Mouse (Mus musculus) heart, embryonic 15.5 days (tissue): ENCODE measurements around the gene Lamb3. TPM values are rescaled to one million over a fixed set of nuclear protein-coding genes. Genes with fewer than 3 reads are reported as not detected.

Experiments
- ATAC-seq: fragments of 200-750 bp; cut with Nextera tagmentation; replicated peaks from 2 replicates; pipeline ENCODE4 v1.8.0; 2017; ENCODE audit warnings: low read depth, moderate TSS enrichment; ENCODE audit not compliant: insufficient number of reproducible peaks, insufficient read depth, low FRiP score
- H3K27ac ChIP-seq: fragments of 300-500 bp; sonication (generic); 2 replicates; pipeline ENCODE4 v1.5.1; 2015; ENCODE audit warnings: mild to moderate bottlenecking, inconsistent platforms
- H3K27me3 ChIP-seq: fragments of 300-500 bp; sonication (generic); 2 replicates; pipeline ENCODE4 v1.6.1; 2015; ENCODE audit warnings: inconsistent platforms
- H3K36me3 ChIP-seq: fragments of 300-500 bp; sonication (generic); 2 replicates; pipeline ENCODE4 v1.6.1; 2015; ENCODE audit warnings: mild to moderate bottlenecking, inconsistent platforms
- H3K4me1 ChIP-seq: fragments of 300-500 bp; sonication (generic); replicated peaks from 2 replicates; pipeline ENCODE4 v1.6.1; 2015; ENCODE audit warnings: inconsistent platforms
- H3K4me2 ChIP-seq: fragments of 300-500 bp; sonication (generic); 2 replicates; pipeline ENCODE4 v1.6.1; 2015; ENCODE audit warnings: inconsistent platforms, mild to moderate bottlenecking, moderate library complexity
- H3K4me3 ChIP-seq: fragments of 300-500 bp; sonication (generic); 2 replicates; pipeline ENCODE4 v1.5.1; 2015; ENCODE audit warnings: mild to moderate bottlenecking, inconsistent platforms
- H3K9ac ChIP-seq: fragments of 300-500 bp; sonication (generic); 2 replicates; pipeline ENCODE4 v1.6.1; 2015; ENCODE audit warnings: mild to moderate bottlenecking, inconsistent platforms
- H3K9me3 ChIP-seq: fragments of 300-500 bp; sonication (generic); replicated peaks from 2 replicates; pipeline ENCODE4 v1.6.1; 2016; ENCODE audit warnings: inconsistent platforms
- WGBS: fragments of 180-500 bp; shearing (Covaris S2); methylation state at CpG from one replicate; pipeline ENCODE4 v1.1.7; 2015; ENCODE audit warnings: mixed read lengths; 5-methylcytosine and 5-hydroxymethylcytosine counted together
- polyA plus RNA-seq: library from polyadenylated mRNA; unstranded; fragments of >200 nt; fragmentation: Nextera tagmentation; extraction: Ambion mirVana; gene quantifications from 2 replicates; pipeline ENCODE4 v1.2.1, GENCODE M21; 2015

Gene Lamb3
- polyA plus RNA-seq, 1 experiment from 2014 or later: 4.7 TPM

GRCm38 (mm10) chr1:193230531-193230930 is 23.0 kb downstream of the Lamb3 start:
- no peaks in the 10 kb centered on the region for H3K36me3 ChIP-seq
- no peak for ATAC-seq
- no peak overlapping the region for H3K4me3 ChIP-seq
- 53% methylated on average over 3 of the region's 3 CpGs for WGBS
- no peak overlapping the region for H3K9ac ChIP-seq
- no peaks in the 10 kb centered on the region for H3K27me3 ChIP-seq
- no peak overlapping the region for H3K27ac ChIP-seq
- H3K4me1 ChIP-seq: no peaks in the 10 kb centered on the region
- H3K9me3 ChIP-seq: no peaks in the 10 kb centered on the region
- no peak overlapping the region for H3K4me2 ChIP-seq

- Histone ChIP-seq H3K4me2 (no peak overlapping the region), H3K27ac (no peak overlapping the region), H3K4me1 (no peaks in the 10 kb centered on the region), H3K36me3 (no peaks in the 10 kb centered on the region), H3K9ac (no peak overlapping the region), H3K4me3 (no peak overlapping the region), H3K9me3 (no peaks in the 10 kb centered on the region), H3K27me3 (no peaks in the 10 kb centered on the region)
- ATAC-seq: no peak
- WGBS: 54% methylated on average over 5 of the region's 5 CpGs
Measured at GRCm38 (mm10) chr1:193230935-193231334, 23.4 kb downstream of the Lamb3 start.

- WGBS: 75% methylated on average over 2 of the region's 2 CpGs
- Histone ChIP-seq H3K36me3 (no peaks in the 10 kb centered on the region), H3K9ac (no peak overlapping the region), H3K27ac (no peak overlapping the region), H3K9me3 (no peaks in the 10 kb centered on the region), H3K4me2 (no peak overlapping the region), H3K27me3 (no peaks in the 10 kb centered on the region), H3K4me3 (no peak overlapping the region), H3K4me1 (no peaks in the 10 kb centered on the region)
- ATAC-seq: no peak
Measured at GRCm38 (mm10) chr1:193232732-193233131, 25.2 kb downstream of the Lamb3 start.

GRCm38 (mm10) chr1:193234130-193234645 is 26.7 kb downstream of the Lamb3 start:
- Histone ChIP-seq H3K9ac (no peak overlapping the region), H3K36me3 (no peaks in the 10 kb centered on the region), H3K27ac (no peak overlapping the region), H3K4me1 (no peaks in the 10 kb centered on the region), H3K9me3 (no peaks in the 10 kb centered on the region), H3K27me3 (no peaks in the 10 kb centered on the region), H3K4me3 (no peak overlapping the region), H3K4me2 (no peak overlapping the region)
- WGBS: 83% methylated on average over 2 of the region's 2 CpGs
- no peak for ATAC-seq

- Histone ChIP-seq H3K27ac (no peak overlapping the region), H3K4me2 (no peak overlapping the region), H3K4me1 (no peaks in the 10 kb centered on the region), H3K9ac (no peak overlapping the region), H3K36me3 (no peaks in the 10 kb centered on the region), H3K4me3 (no peak overlapping the region), H3K9me3 (no peaks in the 10 kb centered on the region), H3K27me3 (no peaks in the 10 kb centered on the region)
- WGBS: 73% methylated on average over 7 of the region's 7 CpGs
- ATAC-seq: no peak
Measured at GRCm38 (mm10) chr1:193234930-193235329, 27.4 kb downstream of the Lamb3 start.

GRCm38 (mm10) chr1:193238426-193238825 is 30.9 kb downstream of the Lamb3 start:
- WGBS: 50% methylated on average over 4 of the region's 4 CpGs
- Histone ChIP-seq H3K9me3 (no peaks in the 10 kb centered on the region), H3K9ac (no peak overlapping the region), H3K4me3 (no peak overlapping the region), H3K27ac (no peak overlapping the region), H3K4me1 (peaks cover 6% of the 10 kb centered on the region; the same call in 1 of the 2 replicates), H3K36me3 (no peaks in the 10 kb centered on the region), H3K27me3 (no peaks in the 10 kb centered on the region), H3K4me2 (no peak overlapping the region)
- no peak for ATAC-seq

DNA sequence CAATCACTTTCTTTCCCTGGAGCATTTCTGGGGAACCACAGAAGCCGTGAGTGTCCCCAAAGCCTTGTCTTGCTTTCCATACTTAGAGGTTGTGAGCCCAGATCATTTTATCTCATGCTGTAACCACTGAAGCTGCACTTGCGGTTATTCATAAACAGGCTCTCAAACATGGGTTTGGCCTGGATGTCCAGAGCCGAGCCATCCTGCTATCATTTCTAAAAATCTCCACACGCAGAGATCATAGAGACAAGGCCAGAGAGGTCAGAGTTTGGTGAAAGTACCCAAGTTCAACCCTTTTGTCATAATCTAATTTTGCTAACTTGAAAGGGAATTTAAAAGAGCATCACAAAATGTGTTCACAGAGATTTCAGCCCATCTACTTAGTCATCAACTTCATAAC is 33.9 kb downstream of the Lamb3 start:
- H3K27ac ChIP-seq: no peak overlapping the region
- ATAC-seq: no peak
- H3K4me1 ChIP-seq: peaks cover 13% of the 10 kb centered on the region; the same call in 1 of the 2 replicates
- no peak overlapping the region for H3K4me2 ChIP-seq
- no peaks in the 10 kb centered on the region for H3K9me3 ChIP-seq
- no peak overlapping the region for H3K4me3 ChIP-seq
- H3K36me3 ChIP-seq: no peaks in the 10 kb centered on the region
- WGBS: 92% methylated on average over 4 of the region's 4 CpGs
- no peaks in the 10 kb centered on the region for H3K27me3 ChIP-seq
- H3K9ac ChIP-seq: no peak overlapping the region

DNA sequence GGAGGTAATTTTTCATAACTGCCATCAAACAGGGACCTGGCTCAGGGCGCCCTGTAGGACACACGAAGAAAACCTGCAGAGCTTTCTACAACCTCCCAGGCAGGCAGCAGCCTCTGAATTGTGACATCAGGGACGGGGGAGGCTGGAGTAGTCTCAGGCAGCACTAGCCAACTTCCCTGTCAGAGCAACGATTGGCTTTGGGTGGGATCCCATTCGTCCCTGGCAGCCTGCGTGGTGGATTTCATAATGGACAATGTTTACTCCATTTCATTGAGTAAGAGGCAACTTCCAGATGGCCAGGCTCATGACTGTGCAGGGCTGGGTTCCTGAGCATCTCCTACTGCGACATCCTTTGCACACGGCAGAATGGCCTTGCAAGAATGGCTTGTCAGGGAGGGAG is 34.7 kb downstream of the Lamb3 start:
- 67% methylated on average over 8 of the region's 8 CpGs for WGBS
- no peak for ATAC-seq

DNA sequence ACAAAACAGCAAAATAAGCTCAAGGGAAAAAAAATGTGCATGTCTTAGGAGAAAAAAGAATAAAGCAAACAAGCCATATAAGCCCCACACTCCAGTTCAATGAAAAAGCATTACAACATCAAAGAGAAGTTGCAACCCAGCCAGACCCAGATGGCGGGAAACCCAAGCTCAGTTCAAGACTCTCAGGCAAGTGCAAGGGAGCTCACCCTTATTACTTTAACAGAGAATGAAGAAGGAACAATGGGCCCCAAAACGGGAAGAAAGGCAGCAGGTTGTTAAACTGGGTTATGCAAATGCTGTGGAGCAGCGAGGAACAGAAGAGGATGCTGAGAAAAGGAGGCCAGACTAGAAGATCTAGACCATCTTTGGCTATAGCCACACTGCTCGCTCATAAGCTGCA is 35.4 kb downstream of the Lamb3 start:
- Histone ChIP-seq H3K27ac (peak overlapping the region; percentile 83; the same call in 1 of the 2 replicates), H3K4me3 (no peak overlapping the region), H3K36me3 (no peaks in the 10 kb centered on the region), H3K9me3 (no peaks in the 10 kb centered on the region), H3K4me2 (no peak overlapping the region), H3K4me1 (peaks cover 13% of the 10 kb centered on the region; the same call in 1 of the 2 replicates), H3K27me3 (no peaks in the 10 kb centered on the region), H3K9ac (no peak overlapping the region)
- ATAC-seq: no peak
- WGBS: 72% methylated on average over 4 of the region's 4 CpGs

More for the DNA sequence above, 34.7 kb downstream of the Lamb3 start:
- peaks cover 13% of the 10 kb centered on the region; the same call in 1 of the 2 replicates for H3K4me1 ChIP-seq
- no peaks in the 10 kb centered on the region for H3K36me3 ChIP-seq
- no peak overlapping the region for H3K4me3 ChIP-seq
- no peak overlapping the region for H3K9ac ChIP-seq
- no peak overlapping the region for H3K4me2 ChIP-seq
- no peak overlapping the region for H3K27ac ChIP-seq
- H3K27me3 ChIP-seq: no peaks in the 10 kb centered on the region
- no peaks in the 10 kb centered on the region for H3K9me3 ChIP-seq

DNA sequence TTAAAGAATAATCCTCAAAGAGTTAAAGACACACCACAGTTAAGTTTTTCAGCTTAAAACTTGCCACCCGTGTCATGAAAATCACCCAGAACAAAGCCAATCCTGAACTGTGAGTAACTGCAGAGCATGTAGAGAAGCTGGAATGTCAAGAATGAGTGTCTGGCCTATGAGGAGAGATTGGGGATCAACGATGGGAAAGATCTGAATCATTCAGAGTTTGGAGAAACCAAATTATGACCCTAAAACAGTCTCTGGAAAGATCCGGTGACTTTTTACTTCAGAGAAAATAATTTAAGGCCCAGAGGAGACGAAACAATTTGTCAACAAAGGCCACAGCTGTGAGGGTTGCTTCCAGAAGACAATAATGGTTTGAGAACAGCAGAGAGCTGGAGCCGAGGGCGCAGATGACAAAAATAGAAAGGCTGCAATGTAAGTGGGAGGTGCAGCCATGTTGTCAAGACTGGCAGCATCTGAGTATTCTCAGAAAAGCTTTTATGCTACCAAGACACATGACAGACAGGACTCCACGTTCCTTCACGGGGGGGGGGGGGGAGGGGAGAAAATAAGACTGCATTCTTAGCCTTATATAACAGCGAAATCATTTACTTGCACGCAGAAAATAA is 36.2 kb downstream of the Lamb3 start:
- ATAC-seq: no peak
- Histone ChIP-seq H3K27me3 (no peaks in the 10 kb centered on the region), H3K4me3 (no peak overlapping the region), H3K4me2 (no peak overlapping the region), H3K9me3 (no peaks in the 10 kb centered on the region), H3K9ac (no peak overlapping the region), H3K36me3 (no peaks in the 10 kb centered on the region), H3K4me1 (peaks cover 13% of the 10 kb centered on the region; the same call in 1 of the 2 replicates), H3K27ac (peak overlapping the region; percentile 83)
- 34% methylated on average over 10 of the region's 10 CpGs for WGBS

DNA sequence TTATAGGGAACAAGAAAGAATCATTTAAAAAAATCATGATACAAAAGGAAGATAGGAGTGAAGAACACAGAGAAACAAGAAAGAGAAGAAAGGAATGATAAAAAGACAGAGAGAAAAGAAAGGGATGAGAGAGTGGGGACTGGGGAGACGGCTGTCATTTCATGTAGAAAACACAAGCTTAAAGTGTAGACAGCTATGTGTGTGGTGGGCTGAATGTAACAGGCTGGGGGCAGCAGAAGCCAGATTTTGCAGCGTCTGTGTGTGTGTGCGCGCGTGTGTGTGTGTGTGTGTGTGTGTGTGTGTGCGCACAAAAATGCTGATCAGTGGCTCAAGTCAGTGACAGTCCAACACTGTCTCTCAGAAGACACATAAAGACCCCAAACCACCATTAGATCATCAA is 36.7 kb downstream of the Lamb3 start:
- Histone ChIP-seq H3K9ac (no peak overlapping the region), H3K4me3 (no peak overlapping the region), H3K36me3 (no peaks in the 10 kb centered on the region), H3K27me3 (no peaks in the 10 kb centered on the region), H3K4me1 (peaks cover 13% of the 10 kb centered on the region; the same call in 1 of the 2 replicates), H3K27ac (peak overlapping the region; percentile 83; the same call in 1 of the 2 replicates), H3K9me3 (no peaks in the 10 kb centered on the region), H3K4me2 (no peak overlapping the region)
- 53% methylated on average over 6 of the region's 6 CpGs for WGBS
- ATAC-seq: no peak

- no peak for ATAC-seq
- H3K9ac ChIP-seq: no peak overlapping the region
- H3K4me2 ChIP-seq: no peak overlapping the region
- H3K27ac ChIP-seq: no peak overlapping the region
- H3K4me3 ChIP-seq: no peak overlapping the region
- no peaks in the 10 kb centered on the region for H3K9me3 ChIP-seq
- H3K4me1 ChIP-seq: peaks cover 9% of the 10 kb centered on the region
- no peaks in the 10 kb centered on the region for H3K27me3 ChIP-seq
- WGBS: 64% methylated on average over 2 of the region's 2 CpGs
- H3K36me3 ChIP-seq: no peaks in the 10 kb centered on the region
Measured at GRCm38 (mm10) chr1:193250026-193250425, 42.5 kb downstream of the Lamb3 start.
